Mouse (Mus musculus) hindbrain, embryonic 16.5 days (tissue): ENCODE data around the gene Phykpl. TPM values are rescaled to one million over a fixed set of nuclear protein-coding genes. Genes with fewer than 3 reads are reported as not detected.
"Not testable (repeated sequence)": the region's sequence is repeated elsewhere in the genome, so short reads cannot be mapped to it uniquely, and the experiment has no call there.

Source experiments
- ATAC-seq: fragments of 200-750 bp; cut with Nextera tagmentation; 2 replicates; pipeline ENCODE4 v1.8.0; 2017; ENCODE audit warnings: moderate TSS enrichment, moderate library complexity
- H3K27ac ChIP-seq: fragments of 300-500 bp; sonication (generic); 2 replicates; pipeline ENCODE4 v1.5.1; 2014; ENCODE audit warnings: low read depth, mild to moderate bottlenecking, control low read depth, low read length, moderate library complexity
- H3K27me3 ChIP-seq: fragments of 300-500 bp; sonication (generic); replicated peaks from 2 replicates; pipeline ENCODE4 v1.6.1; 2014; ENCODE audit warnings: low read length; ENCODE audit not compliant: control insufficient read depth, insufficient read depth
- H3K36me3 ChIP-seq: fragments of 300-500 bp; sonication (generic); 2 replicates; pipeline ENCODE4 v1.6.1; 2014; ENCODE audit warnings: mild to moderate bottlenecking, low read length, moderate library complexity, mixed read lengths; ENCODE audit not compliant: control insufficient read depth, insufficient read depth
- H3K4me1 ChIP-seq: fragments of 300-500 bp; sonication (generic); 2 replicates; pipeline ENCODE4 v1.6.1; 2014; ENCODE audit warnings: low read depth, low read length; ENCODE audit not compliant: control insufficient read depth, insufficient read depth
- H3K4me2 ChIP-seq: fragments of 300-500 bp; sonication (generic); 2 replicates; pipeline ENCODE4 v1.6.1; 2014; ENCODE audit warnings: mild to moderate bottlenecking, low read length, control low read depth, moderate library complexity
- H3K4me3 ChIP-seq: fragments of 300-500 bp; sonication (generic); 2 replicates; pipeline ENCODE4 v1.5.1; 2014; ENCODE audit warnings: mild to moderate bottlenecking, low read length, control low read depth, moderate library complexity
- H3K9ac ChIP-seq: fragments of 300-500 bp; sonication (generic); 2 replicates; pipeline ENCODE4 v1.6.1; 2014; ENCODE audit warnings: low read depth, mild to moderate bottlenecking, control low read depth, low read length, moderate library complexity
- H3K9me3 ChIP-seq: fragments of 300-500 bp; sonication (generic); 2 replicates; pipeline ENCODE4 v1.6.1; 2014; ENCODE audit warnings: mild to moderate bottlenecking, low read length, moderate library complexity; ENCODE audit not compliant: control insufficient read depth
- WGBS: fragments of 180-500 bp; shearing (Covaris S2); extraction: QIAGEN DNeasy Blood & Tissue Kit; methylation state at CpG from one replicate; pipeline ENCODE4 v1.1.7; 2014; 5-methylcytosine and 5-hydroxymethylcytosine counted together
- polyA plus RNA-seq: library from polyadenylated mRNA; unstranded; fragments of >200 nt; fragmentation: Nextera tagmentation; extraction: Ambion mirVana; gene quantifications from 2 replicates; pipeline ENCODE4 v1.2.1, GENCODE M21; 2015

Phykpl gene
- polyA plus RNA-seq, 1 experiment from 2014 or later: 9.2 TPM

GRCm38 (mm10) chr11:51632130-51632753, 47.7 kb downstream of the Phykpl start:
- Histone ChIP-seq H3K36me3 (peaks cover 9% of the 10 kb centered on the region; the same call in 1 of the 2 replicates), H3K4me3 (no peak overlapping the region), H3K4me2 (no peak overlapping the region), H3K27ac (no peak overlapping the region), H3K9ac (no peak overlapping the region), H3K4me1 (peaks cover 17% of the 10 kb centered on the region), H3K27me3 (no peaks in the 10 kb centered on the region), H3K9me3 (no peaks in the 10 kb centered on the region)
- ATAC-seq: no peak
- WGBS: 93% methylated on average over 6 of the region's 6 CpGs

GRCm38 (mm10) chr11:51633200-51633599, 48.6 kb downstream of the Phykpl start:
- H3K36me3 ChIP-seq, H3K27me3 ChIP-seq, H3K27ac ChIP-seq, H3K4me2 ChIP-seq, ATAC-seq, H3K9ac ChIP-seq, H3K9me3 ChIP-seq, H3K4me3 ChIP-seq: not testable (repeated sequence)
- H3K4me1 ChIP-seq: peaks cover 17% of the 10 kb centered on the region
- WGBS: 96% methylated on average over 7 of the region's 7 CpGs

GRCm38 (mm10) chr11:51633721-51634120, 49.2 kb downstream of the Phykpl start:
- H3K36me3 ChIP-seq: peaks cover 3% of the 10 kb centered on the region; the same call in 1 of the 2 replicates
- WGBS: 99% methylated on average over 3 of the region's 3 CpGs
- ATAC-seq: no peak

GRCm38 (mm10) chr11:51635127-51635524, 50.6 kb downstream of the Phykpl start:
- Histone ChIP-seq H3K27ac (peak overlapping the region; percentile 83), H3K9me3 (no peaks in the 10 kb centered on the region), H3K9ac (peak overlapping the region; percentile 94), H3K27me3 (no peaks in the 10 kb centered on the region), H3K4me1 (peaks cover 17% of the 10 kb centered on the region), H3K36me3 (no peaks in the 10 kb centered on the region), H3K4me3 (peak overlapping the region; percentile 93), H3K4me2 (peak overlapping the region; percentile 56)
- no peak for ATAC-seq
- 18% methylated on average over 6 of the region's 6 CpGs for WGBS

More at GRCm38 (mm10) chr11:51633721-51634120, 49.2 kb downstream of the Phykpl start:
- Histone ChIP-seq H3K9ac (no peak overlapping the region), H3K27ac (no peak overlapping the region), H3K4me1 (peaks cover 17% of the 10 kb centered on the region), H3K27me3 (no peaks in the 10 kb centered on the region), H3K4me3 (no peak overlapping the region), H3K4me2 (no peak overlapping the region), H3K9me3 (no peaks in the 10 kb centered on the region)

DNA sequence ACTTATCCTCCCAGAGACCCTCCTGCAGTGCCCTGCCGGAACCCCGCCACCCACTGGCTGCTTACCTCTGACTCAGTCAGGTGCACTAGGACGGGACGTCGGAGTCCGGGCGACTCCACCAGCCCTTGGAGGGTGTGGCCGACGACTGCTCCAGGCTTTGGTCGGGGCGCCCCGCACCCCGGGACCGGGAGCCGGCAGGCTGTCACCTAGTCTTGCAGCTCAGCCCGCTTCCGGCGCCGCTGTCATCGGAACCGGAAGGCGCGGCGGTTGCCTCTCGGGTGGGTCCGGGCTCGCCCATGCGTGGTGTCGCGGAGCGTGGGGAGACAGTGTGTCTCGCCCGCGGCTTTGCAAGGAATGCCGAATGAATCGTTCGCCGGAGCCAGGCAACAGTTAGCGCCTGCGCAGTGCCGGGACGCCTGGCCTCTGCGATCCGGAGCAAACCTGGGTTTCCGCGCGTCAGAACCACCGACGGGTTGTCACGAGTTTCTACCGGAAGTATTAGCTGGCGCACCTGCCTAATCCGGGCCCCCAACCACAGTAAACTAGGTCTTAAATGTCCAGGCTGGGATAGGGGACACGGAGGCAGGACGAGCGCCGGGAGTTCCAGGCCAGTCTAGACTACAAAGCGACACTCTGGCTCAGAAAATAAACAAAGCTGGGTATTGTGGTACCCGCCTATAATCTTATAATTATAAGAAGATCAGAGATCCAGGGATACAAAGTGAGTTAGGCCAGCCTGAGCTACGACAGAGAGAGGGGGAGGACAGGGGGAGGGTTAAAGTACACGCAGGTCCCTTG, 51.2 kb downstream of the Phykpl start, which contains the start of gene Rmnd5b:
TSS of gene Rmnd5b (minus strand) at position 372 of the 798 bp plus-strand sequence.
- under 1% methylated on average over 61 of the region's 61 CpGs for WGBS
- peak within 1 kb of the TSS; percentile 94 for H3K9ac ChIP-seq

DNA sequence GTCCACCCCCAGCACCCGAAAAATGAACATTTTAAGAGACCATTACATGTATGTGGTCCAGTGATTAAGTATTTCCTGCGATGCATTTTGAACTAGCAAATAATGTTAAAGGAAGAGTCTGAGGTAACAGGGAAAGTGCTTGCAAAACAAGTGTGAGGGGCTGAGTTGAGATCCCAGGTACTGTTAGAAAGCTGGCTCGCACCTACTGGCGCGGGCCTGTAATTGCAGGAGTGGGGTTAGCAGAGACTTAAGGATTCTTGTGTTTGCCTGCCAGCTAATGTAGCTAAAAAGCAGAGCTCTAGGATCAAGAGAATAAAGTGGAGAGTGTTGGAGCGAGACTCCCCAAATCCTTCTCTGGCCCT, 51.7 kb downstream of the Phykpl start:
- H3K4me2 ChIP-seq: peak overlapping the region; percentile 56
- peak; percentile 25; the same call in 1 of the 2 replicates for ATAC-seq
- 6% methylated on average over 6 of the region's 6 CpGs for WGBS

More for the DNA sequence above, 51.2 kb downstream of the Phykpl start, which contains the start of gene Rmnd5b:
- peak; percentile 94 for ATAC-seq
- Histone ChIP-seq H3K27ac (peak within 1 kb of the TSS; percentile 83), H3K4me3 (peak within 1 kb of the TSS; percentile 93), H3K36me3 (no peaks in the 10 kb centered on the region), H3K4me2 (peak within 1 kb of the TSS; percentile 56), H3K27me3 (no peaks in the 10 kb centered on the region), H3K9me3 (no peaks in the 10 kb centered on the region), H3K4me1 (peaks cover 17% of the 10 kb centered on the region)

DNA sequence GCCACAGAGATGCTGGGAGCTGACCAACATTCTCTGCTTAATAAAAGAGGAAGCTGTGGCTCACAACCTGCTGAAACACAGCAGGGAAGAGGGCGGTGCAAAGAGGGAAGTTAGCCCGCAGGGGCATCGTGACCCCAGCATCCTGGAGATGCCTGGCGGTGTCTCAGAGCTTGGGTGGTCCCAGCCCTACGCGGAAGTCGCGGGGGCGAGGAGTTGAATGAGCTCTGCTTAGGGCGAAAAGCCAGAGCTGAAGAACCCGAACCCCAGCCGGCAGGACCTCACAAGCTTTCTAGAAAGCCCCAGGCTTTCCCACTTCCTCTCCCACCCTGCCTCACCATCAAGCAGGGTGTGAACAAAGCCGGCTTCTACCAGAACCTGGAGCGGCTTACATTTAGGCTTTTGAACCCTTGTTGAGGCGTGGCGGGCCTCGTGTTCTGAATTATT, 53.4 kb downstream of the Phykpl start:
- H3K27ac ChIP-seq: 0 out of 2 replicates have a peak overlapping the region, but pooled peaks have one; percentile 5
- H3K4me2 ChIP-seq: peak overlapping the region; percentile 20; the same call in 1 of the 2 replicates
- no peaks in the 10 kb centered on the region for H3K36me3 ChIP-seq
- ATAC-seq: no peak
- 4% methylated on average over 17 of the region's 17 CpGs for WGBS
- H3K4me1 ChIP-seq: peaks cover 17% of the 10 kb centered on the region
- H3K27me3 ChIP-seq: no peaks in the 10 kb centered on the region
- H3K9me3 ChIP-seq: no peaks in the 10 kb centered on the region
- no peak overlapping the region for H3K4me3 ChIP-seq
- no peak overlapping the region for H3K9ac ChIP-seq

More for the DNA sequence above, 51.7 kb downstream of the Phykpl start:
- Histone ChIP-seq H3K9ac (peak overlapping the region; percentile 94), H3K27me3 (no peaks in the 10 kb centered on the region), H3K27ac (peak overlapping the region; percentile 83), H3K36me3 (no peaks in the 10 kb centered on the region), H3K4me3 (peak overlapping the region; percentile 93), H3K4me1 (peaks cover 17% of the 10 kb centered on the region), H3K9me3 (no peaks in the 10 kb centered on the region)

- WGBS: 69% methylated on average over 5 of the region's 5 CpGs
- H3K4me3 ChIP-seq: no peak overlapping the region
- no peaks in the 10 kb centered on the region for H3K9me3 ChIP-seq
- H3K27ac ChIP-seq: no peak overlapping the region
- H3K4me2 ChIP-seq: no peak overlapping the region
- ATAC-seq: no peak
- H3K9ac ChIP-seq: no peak overlapping the region
- H3K27me3 ChIP-seq: no peaks in the 10 kb centered on the region
- H3K4me1 ChIP-seq: peaks cover 17% of the 10 kb centered on the region
- no peaks in the 10 kb centered on the region for H3K36me3 ChIP-seq
Observed at GRCm38 (mm10) chr11:51638497-51638896, 53.9 kb downstream of the Phykpl start.

DNA sequence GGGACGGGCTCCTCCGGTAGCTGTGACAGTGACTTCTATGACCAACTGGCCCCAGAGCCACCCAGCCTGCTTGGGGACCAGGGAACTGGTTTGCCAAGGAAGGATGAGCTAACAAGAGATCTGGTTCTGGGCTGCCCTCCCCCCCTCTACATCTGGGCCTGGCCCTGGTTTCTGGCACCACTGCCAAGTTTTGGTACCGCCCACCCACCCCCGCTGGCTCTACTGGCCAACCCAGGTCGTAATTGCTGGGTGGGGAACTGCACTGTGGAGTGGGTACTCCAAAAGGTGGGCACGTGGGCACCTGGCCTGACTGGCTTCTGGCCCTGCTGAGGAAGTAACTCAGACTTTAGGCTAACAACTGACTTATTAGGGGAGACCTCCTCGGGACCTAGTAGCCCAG, 56.2 kb downstream of the Phykpl start:
- Histone ChIP-seq H3K36me3 (peaks cover 3% of the 10 kb centered on the region; the same call in 1 of the 2 replicates), H3K4me1 (peaks cover 8% of the 10 kb centered on the region; the same call in 1 of the 2 replicates), H3K4me2 (no peak overlapping the region), H3K9me3 (no peaks in the 10 kb centered on the region), H3K27me3 (no peaks in the 10 kb centered on the region), H3K4me3 (no peak overlapping the region), H3K27ac (no peak overlapping the region), H3K9ac (no peak overlapping the region)
- WGBS: 88% methylated on average over 7 of the region's 7 CpGs
- ATAC-seq: no peak
